Mouse (Mus musculus) neural tube, embryonic 14.5 days (tissue): ENCODE results near the gene Uqcrq. TPM values are rescaled to one million over a fixed set of nuclear protein-coding genes. Genes with fewer than 3 reads are reported as not detected.

Experiments used
- ATAC-seq: fragments of 200-750 bp; cut with Nextera tagmentation; 2 replicates; pipeline ENCODE4 v1.8.0; 2017; ENCODE audit warnings: low read depth, mild to moderate bottlenecking, moderate TSS enrichment, moderate library complexity
- H3K27ac ChIP-seq: fragments of 300-500 bp; sonication (generic); 2 replicates; pipeline ENCODE4 v1.5.1; 2014; ENCODE audit warnings: low read depth, mild to moderate bottlenecking, control low read depth, low read length, moderate library complexity, mixed read lengths
- H3K27me3 ChIP-seq: fragments of 300-500 bp; sonication (generic); 2 replicates; pipeline ENCODE4 v1.6.1; 2014; ENCODE audit warnings: low read length; ENCODE audit not compliant: control insufficient read depth, insufficient read depth
- H3K36me3 ChIP-seq: fragments of 300-500 bp; sonication (generic); 2 replicates; pipeline ENCODE4 v1.6.1; 2014; ENCODE audit warnings: low read length, mixed read lengths; ENCODE audit not compliant: control insufficient read depth, insufficient read depth
- H3K4me1 ChIP-seq: fragments of 300-500 bp; sonication (generic); 2 replicates; pipeline ENCODE4 v1.6.1; 2014; ENCODE audit warnings: low read length; ENCODE audit not compliant: control insufficient read depth, insufficient read depth
- H3K4me2 ChIP-seq: fragments of 300-500 bp; sonication (generic); 2 replicates; pipeline ENCODE4 v1.6.1; 2014; ENCODE audit warnings: mild to moderate bottlenecking, low read depth, low read length, control low read depth
- H3K4me3 ChIP-seq: fragments of 300-500 bp; sonication (generic); 2 replicates; pipeline ENCODE4 v1.5.1; 2014; ENCODE audit warnings: low read depth, low read length, control low read depth, mixed read lengths
- H3K9ac ChIP-seq: fragments of 300-500 bp; sonication (generic); replicated peaks from 2 replicates; pipeline ENCODE4 v1.6.1; 2014; ENCODE audit warnings: low read depth, mild to moderate bottlenecking, control low read depth, low read length, mixed read lengths
- H3K9me3 ChIP-seq: fragments of 300-500 bp; sonication (generic); 2 replicates; pipeline ENCODE4 v1.6.1; 2016; ENCODE audit warnings: low read length; ENCODE audit not compliant: control insufficient read depth
- WGBS: fragments of 180-500 bp; shearing (Covaris S2); extraction: QIAGEN DNeasy Blood & Tissue Kit; methylation state at CpG from one replicate; pipeline ENCODE4 v1.1.7; 2014; 5-methylcytosine and 5-hydroxymethylcytosine counted together
- polyA plus RNA-seq: library from polyadenylated mRNA; unstranded; fragments of >200 nt; fragmentation: Nextera tagmentation; extraction: Ambion mirVana; gene quantifications from 2 replicates; pipeline ENCODE4 v1.2.1, GENCODE M21; 2014

Uqcrq gene
- polyA plus RNA-seq, 1 experiment from 2014 or later: 826 TPM

DNA sequence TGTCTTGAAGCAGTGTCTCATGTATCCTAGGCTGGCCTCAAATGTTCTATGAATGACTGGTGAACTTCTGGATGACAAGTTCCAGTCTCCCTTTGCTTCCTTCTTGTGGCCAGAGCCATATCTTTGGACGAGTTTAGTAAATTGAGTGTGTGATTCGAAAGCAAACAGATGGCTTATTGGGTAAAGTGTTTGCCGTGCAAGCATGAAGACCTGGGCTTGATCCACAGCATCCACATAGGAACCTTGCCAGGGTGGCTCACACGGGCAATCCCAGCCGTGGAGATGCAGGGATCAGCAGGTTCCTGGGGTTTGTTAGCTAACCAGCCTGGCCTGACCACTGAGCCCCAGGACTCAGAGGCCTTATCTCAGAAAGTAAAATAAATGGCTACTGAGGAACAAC is 22.4 kb upstream of the Uqcrq start:
- Histone ChIP-seq H3K36me3 (no peaks in the 10 kb centered on the region), H3K4me2 (no peak overlapping the region), H3K4me3 (no peak overlapping the region), H3K9me3 (no peaks in the 10 kb centered on the region), H3K9ac (no peak overlapping the region), H3K27ac (no peak overlapping the region), H3K4me1 (peaks cover 7% of the 10 kb centered on the region), H3K27me3 (peaks cover 12% of the 10 kb centered on the region)
- ATAC-seq: no peak
- 93% methylated on average over 5 of the region's 5 CpGs for WGBS

DNA sequence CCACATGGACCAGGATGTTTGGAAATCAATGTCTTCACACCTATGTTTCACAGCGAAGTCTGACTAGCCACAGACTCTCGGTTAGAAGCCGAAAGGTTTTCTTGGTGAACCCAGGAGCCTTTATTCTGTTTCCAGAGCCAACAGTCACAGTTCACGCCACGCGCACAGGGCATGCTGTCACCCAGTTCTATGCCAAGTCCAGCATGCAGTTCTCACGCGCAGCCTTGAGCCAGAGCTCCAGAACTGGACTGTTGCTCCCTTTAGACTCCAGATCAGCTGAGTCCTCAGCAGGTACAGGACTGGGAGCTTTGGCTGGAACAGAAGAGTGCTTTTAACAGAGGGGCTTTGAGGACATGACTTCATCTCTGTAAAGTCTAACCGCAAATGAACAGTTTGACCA is 21.8 kb upstream of the Uqcrq start:
- H3K4me1 ChIP-seq: peaks cover 6% of the 10 kb centered on the region
- ATAC-seq: no peak
- 96% methylated on average over 9 of the region's 9 CpGs for WGBS

DNA sequence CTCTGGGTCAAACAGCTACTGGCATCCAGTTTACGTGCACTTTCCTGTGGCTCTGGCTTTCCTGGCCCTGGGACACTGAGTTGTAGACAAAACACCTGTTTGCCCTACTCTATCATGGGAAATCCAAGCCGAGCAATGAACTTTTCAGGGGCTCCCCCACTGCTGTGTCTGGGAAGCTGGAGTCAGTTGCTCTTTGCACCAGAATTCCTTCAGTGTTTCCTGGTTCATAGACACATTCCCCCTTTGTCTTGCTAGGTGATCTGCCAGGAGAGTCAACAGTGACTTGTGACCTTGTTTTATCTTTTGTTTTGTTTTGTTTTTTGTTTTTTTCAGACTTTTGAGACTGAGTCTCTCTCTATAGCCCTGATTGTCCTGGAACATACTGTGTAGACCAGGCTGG is 20.7 kb upstream of the Uqcrq start:
- Histone ChIP-seq H3K4me1 (no peaks in the 10 kb centered on the region), H3K9ac (no peak overlapping the region), H3K27ac (no peak overlapping the region), H3K27me3 (peaks cover 2% of the 10 kb centered on the region; the same call in 1 of the 2 replicates), H3K36me3 (no peaks in the 10 kb centered on the region), H3K4me2 (no peak overlapping the region), H3K9me3 (no peaks in the 10 kb centered on the region), H3K4me3 (no peak overlapping the region)
- ATAC-seq: no peak
- 82% methylated on average over 2 of the region's 2 CpGs for WGBS

More for the DNA sequence above, 21.8 kb upstream of the Uqcrq start:
- no peak overlapping the region for H3K4me3 ChIP-seq
- no peak overlapping the region for H3K9ac ChIP-seq
- H3K36me3 ChIP-seq: no peaks in the 10 kb centered on the region
- H3K4me2 ChIP-seq: no peak overlapping the region
- H3K27ac ChIP-seq: no peak overlapping the region
- H3K27me3 ChIP-seq: peaks cover 7% of the 10 kb centered on the region
- H3K9me3 ChIP-seq: no peaks in the 10 kb centered on the region

DNA sequence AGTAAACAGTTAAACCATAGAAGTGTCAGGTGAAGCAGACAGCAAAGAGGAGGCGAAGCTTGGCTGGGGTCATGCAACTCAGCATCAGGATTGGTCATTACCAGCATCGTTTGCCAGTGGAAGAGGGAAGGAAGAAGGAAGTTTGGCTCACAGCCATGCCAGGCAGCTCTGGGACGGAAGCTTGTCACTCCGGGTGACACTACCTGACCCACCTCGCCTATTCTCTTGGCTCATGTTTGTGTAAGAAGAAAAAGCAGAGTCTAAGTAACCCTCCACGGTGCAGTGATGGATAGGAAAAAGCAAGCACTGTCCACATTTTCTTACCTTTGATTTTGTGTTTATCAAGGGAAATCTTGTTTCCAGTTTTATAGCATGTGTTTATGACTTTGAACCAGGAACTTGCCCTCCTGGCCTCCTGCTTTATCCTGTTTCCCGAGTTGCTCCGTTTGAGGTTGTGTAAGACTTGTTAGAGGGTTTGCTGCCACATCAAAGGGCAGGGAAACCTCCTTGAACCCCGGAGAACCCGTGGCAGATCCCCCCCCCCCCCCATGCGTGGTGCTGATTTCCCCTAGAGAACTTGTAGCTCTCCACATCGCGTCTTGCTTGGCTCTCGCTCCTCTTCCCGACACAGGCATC is 19.6 kb upstream of the Uqcrq start:
- H3K9ac ChIP-seq: no peak overlapping the region
- 62% methylated on average over 15 of the region's 15 CpGs for WGBS
- H3K4me2 ChIP-seq: no peak overlapping the region
- H3K4me3 ChIP-seq: no peak overlapping the region
- H3K36me3 ChIP-seq: no peaks in the 10 kb centered on the region
- ATAC-seq: no peak
- no peaks in the 10 kb centered on the region for H3K4me1 ChIP-seq
- H3K27ac ChIP-seq: no peak overlapping the region
- no peaks in the 10 kb centered on the region for H3K9me3 ChIP-seq
- no peaks in the 10 kb centered on the region for H3K27me3 ChIP-seq

DNA sequence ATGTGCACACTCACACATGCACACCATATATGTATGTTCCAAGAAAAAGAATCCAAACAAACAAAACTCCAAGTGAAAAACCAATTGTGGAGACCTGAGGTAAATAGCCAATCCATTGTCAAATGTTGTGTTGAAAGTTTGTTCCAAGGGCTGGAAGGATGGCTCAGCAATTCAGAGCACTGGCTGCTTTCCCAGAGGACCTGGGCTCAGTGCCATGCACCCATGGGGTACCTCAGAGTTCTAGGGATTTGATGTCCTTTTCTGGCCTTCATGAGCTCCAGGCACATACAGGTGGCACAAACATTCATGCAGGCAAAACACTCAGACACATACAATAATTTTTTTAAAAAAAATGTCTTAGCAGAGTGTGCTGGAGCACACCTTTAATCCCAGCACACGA is 17.9 kb upstream of the Uqcrq start:
- no peaks in the 10 kb centered on the region for H3K27me3 ChIP-seq
- H3K4me2 ChIP-seq: no peak overlapping the region
- H3K9ac ChIP-seq: no peak overlapping the region
- WGBS: 94% methylated on average over 1 of the region's 1 CpGs
- ATAC-seq: no peak
- H3K9me3 ChIP-seq: no peaks in the 10 kb centered on the region
- H3K36me3 ChIP-seq: no peaks in the 10 kb centered on the region
- no peaks in the 10 kb centered on the region for H3K4me1 ChIP-seq
- no peak overlapping the region for H3K4me3 ChIP-seq
- H3K27ac ChIP-seq: no peak overlapping the region

DNA sequence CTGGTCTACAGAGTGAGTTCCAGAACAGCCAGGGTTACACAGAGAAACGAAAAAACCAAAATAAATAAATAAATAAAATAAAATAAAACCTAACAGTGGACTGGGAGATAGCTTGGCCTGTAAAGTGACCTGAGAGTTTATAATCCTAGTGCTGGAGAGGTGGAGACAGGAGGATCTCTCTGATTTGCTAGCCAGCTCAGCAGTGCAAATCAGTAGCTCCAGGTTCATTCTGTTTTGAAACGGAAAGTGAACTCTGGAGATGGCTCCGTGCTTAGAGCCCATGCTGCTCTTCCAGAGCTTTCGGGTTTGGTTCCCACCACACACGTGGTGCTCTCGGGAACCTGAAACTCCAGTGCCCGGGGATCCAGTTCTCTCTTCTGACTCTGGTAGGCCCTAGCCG is 17.4 kb upstream of the Uqcrq start:
- Histone ChIP-seq H3K27ac (no peak overlapping the region), H3K9ac (no peak overlapping the region)
- 90% methylated on average over 8 of the region's 8 CpGs for WGBS

DNA sequence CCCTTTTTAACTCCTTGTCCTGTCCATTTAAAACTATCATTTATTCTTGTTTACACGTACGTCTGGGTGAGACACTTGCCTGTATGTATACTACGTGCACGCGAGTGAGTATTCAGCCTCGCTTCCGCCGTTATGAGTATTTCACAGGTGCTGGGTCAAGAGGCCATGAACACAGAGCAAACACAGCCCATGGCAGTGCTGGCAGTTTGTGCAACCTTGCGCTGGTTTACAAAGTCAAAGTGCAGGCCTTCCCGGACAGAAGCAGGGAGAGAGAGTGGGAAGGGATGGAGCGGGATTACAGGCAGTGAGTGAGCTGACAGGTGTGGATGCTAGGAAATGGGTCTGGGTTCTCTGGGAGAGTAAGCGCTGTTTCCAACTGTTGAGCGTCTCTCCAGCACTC is 15.6 kb upstream of the Uqcrq start:
- Histone ChIP-seq H3K9ac (no peak overlapping the region), H3K4me3 (no peak overlapping the region)
- WGBS: 88% methylated on average over 13 of the region's 13 CpGs

More for the DNA sequence above, 17.4 kb upstream of the Uqcrq start:
- Histone ChIP-seq H3K9me3 (no peaks in the 10 kb centered on the region), H3K36me3 (no peaks in the 10 kb centered on the region), H3K27me3 (no peaks in the 10 kb centered on the region), H3K4me3 (no peak overlapping the region), H3K4me2 (no peak overlapping the region), H3K4me1 (no peaks in the 10 kb centered on the region)
- no peak for ATAC-seq

DNA sequence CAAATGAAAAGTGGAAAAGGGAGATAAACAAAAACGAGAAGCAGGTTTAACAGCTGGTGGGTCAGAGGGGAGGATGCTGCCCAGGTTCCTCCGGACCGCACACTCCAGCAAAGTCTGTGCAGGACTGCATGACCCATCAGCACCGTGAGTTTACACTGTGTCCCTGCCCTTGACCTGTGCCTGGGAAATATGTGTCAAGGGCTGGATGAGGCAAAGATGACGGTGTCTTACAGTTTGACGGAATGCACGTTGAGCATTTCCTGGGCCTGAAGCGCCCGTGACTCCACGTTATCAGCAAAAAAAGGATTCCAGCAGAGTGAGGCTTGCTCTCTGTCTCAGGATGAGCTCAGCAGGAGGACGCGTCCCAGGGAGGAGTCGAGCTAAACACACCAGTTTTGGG is 14.9 kb upstream of the Uqcrq start:
- no peaks in the 10 kb centered on the region for H3K36me3 ChIP-seq
- H3K9me3 ChIP-seq: no peaks in the 10 kb centered on the region
- no peak for ATAC-seq
- no peak overlapping the region for H3K4me3 ChIP-seq
- 74% methylated on average over 13 of the region's 13 CpGs for WGBS
- H3K27ac ChIP-seq: no peak overlapping the region
- H3K4me1 ChIP-seq: no peaks in the 10 kb centered on the region
- H3K27me3 ChIP-seq: no peaks in the 10 kb centered on the region
- H3K9ac ChIP-seq: no peak overlapping the region
- no peak overlapping the region for H3K4me2 ChIP-seq

More for the DNA sequence above, 15.6 kb upstream of the Uqcrq start:
- Histone ChIP-seq H3K9me3 (no peaks in the 10 kb centered on the region), H3K36me3 (no peaks in the 10 kb centered on the region), H3K4me2 (no peak overlapping the region), H3K27ac (no peak overlapping the region), H3K4me1 (no peaks in the 10 kb centered on the region), H3K27me3 (no peaks in the 10 kb centered on the region)
- ATAC-seq: no peak

DNA sequence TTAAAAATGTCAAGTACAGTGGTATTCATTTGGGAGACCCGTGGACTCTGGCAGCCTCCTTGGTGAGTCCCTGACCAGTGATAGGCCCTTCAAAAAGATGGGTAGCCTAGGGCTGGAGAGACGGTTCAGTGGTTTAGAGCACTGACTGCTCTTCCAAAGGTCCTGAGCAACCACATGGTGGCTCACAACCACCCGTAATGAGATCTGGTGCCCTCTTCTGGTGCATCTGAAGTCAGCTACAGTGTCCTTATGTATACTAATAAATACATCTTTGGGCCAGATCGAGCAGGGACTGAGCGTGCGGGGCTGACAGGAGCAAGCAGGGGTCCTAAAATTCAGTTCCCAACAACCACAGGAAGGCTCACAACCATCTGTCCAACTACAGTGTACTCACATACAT is 13.2 kb upstream of the Uqcrq start:
- H3K9ac ChIP-seq: no peak overlapping the region
- H3K9me3 ChIP-seq: no peaks in the 10 kb centered on the region
- no peak overlapping the region for H3K4me2 ChIP-seq
- no peaks in the 10 kb centered on the region for H3K4me1 ChIP-seq
- no peak overlapping the region for H3K4me3 ChIP-seq
- WGBS: 39% methylated on average over 6 of the region's 6 CpGs
- H3K27ac ChIP-seq: no peak overlapping the region
- no peak for ATAC-seq
- no peaks in the 10 kb centered on the region for H3K36me3 ChIP-seq
- H3K27me3 ChIP-seq: no peaks in the 10 kb centered on the region
